Mouse (Mus musculus) CH12.LX (cell line): Measurements from ENCODE around the gene Kcnj15. TPM values are rescaled to one million over a fixed set of nuclear protein-coding genes. Genes with fewer than 3 reads are reported as not detected.

Source experiments
- DNase-seq: peaks from one replicate; pipeline ENCODE4 v3.0.0-alpha.2; 2013; ENCODE audit errors: extremely low read depth
- H3K27ac ChIP-seq: 2 replicates; pipeline ENCODE4 v1.5.1; 2012; ENCODE audit warnings: low read depth, mild to moderate bottlenecking, control low read depth, moderate library complexity; ENCODE audit not compliant: insufficient read depth
- H3K27me3 ChIP-seq: replicated peaks from 2 replicates; pipeline ENCODE3; 2012; ENCODE audit warnings: inconsistent platforms
- H3K36me3 ChIP-seq, 2 experiments: replicated peaks in 1 of 2; 2 replicates each; pipeline versions ENCODE3 to v1.6.1; 2012; ENCODE audit warnings: inconsistent platforms in 1 of 2, low read length in 1 of 2, mild to moderate bottlenecking in 1 of 2, mixed read lengths in 1 of 2, moderate library complexity in 1 of 2; ENCODE audit not compliant: control insufficient read depth in 1 of 2, insufficient read depth in 1 of 2
- H3K4me1 ChIP-seq, 2 experiments: 2 replicates each; pipeline ENCODE4 v1.6.1; 2012; ENCODE audit warnings: inconsistent platforms in 1 of 2, moderate library complexity in 1 of 2; ENCODE audit not compliant: insufficient read depth in 2 of 2, control insufficient read depth in 1 of 2
- H3K4me2 ChIP-seq: 2 replicates; pipeline ENCODE4 v1.6.1; 2012; ENCODE audit warnings: low read depth, mild to moderate bottlenecking, control low read depth; ENCODE audit not compliant: poor library complexity, insufficient read depth, severe bottlenecking
- H3K4me3 ChIP-seq, 3 experiments: fragments of 150-350 bp in 1 of 3; sonication (generic) in 1 of 3; replicated peaks in 1 of 3; 2 replicates each; pipeline versions ENCODE3 to v1.5.1; 2011 to 2012; ENCODE audit warnings: low read depth in 2 of 3, low read length in 2 of 3, mild to moderate bottlenecking in 2 of 3, moderate library complexity in 2 of 3, control low read depth in 1 of 3, improper control_type of control experiment in 1 of 3, inconsistent platforms in 1 of 3, mixed read lengths in 1 of 3; ENCODE audit not compliant: poor library complexity in 1 of 3
- H3K79me2 ChIP-seq: replicated peaks from 2 replicates; pipeline ENCODE4 v1.6.1; 2012; ENCODE audit warnings: mild to moderate bottlenecking, moderate library complexity; ENCODE audit not compliant: control insufficient read depth, poor library complexity, insufficient read depth, severe bottlenecking; ENCODE audit errors: extremely low read depth
- H3K9ac ChIP-seq: 2 replicates; pipeline ENCODE4 v1.6.1; 2012; ENCODE audit warnings: low read depth, mild to moderate bottlenecking, control low read depth, moderate library complexity; ENCODE audit not compliant: insufficient read depth
- H3K9me3 ChIP-seq: replicated peaks from 2 replicates; pipeline ENCODE3; 2012; ENCODE audit warnings: low read length, inconsistent platforms, mixed read lengths
- CHD2 ChIP-seq: IDR thresholded peaks from 2 replicates; pipeline ENCODE4 v1.6.1; 2011; ENCODE audit warnings: low read length, improper control_type of control experiment
- CTCF ChIP-seq, 2 experiments: IDR thresholded peaks in 1 of 2; conservative IDR thresholded peaks in 1 of 2; 2 replicates each; pipeline ENCODE4 v1.5.1; 2011 to 2012; ENCODE audit warnings: low read depth in 2 of 2, low read length in 2 of 2, improper control_type of control experiment in 1 of 2, inconsistent platforms in 1 of 2, mild to moderate bottlenecking in 1 of 2, moderate library complexity in 1 of 2
- E2F4 ChIP-seq: IDR thresholded peaks from 2 replicates; pipeline ENCODE4 v1.6.1; 2011; ENCODE audit warnings: low read depth, low read length, improper control_type of control experiment; ENCODE audit not compliant: insufficient replicate concordance
- ELF1 ChIP-seq: IDR thresholded peaks from 2 replicates; pipeline ENCODE4 v1.6.1; 2014; ENCODE audit warnings: low read depth, mild to moderate bottlenecking, inconsistent platforms, low read length, improper control_type of control experiment
- EP300 ChIP-seq: IDR thresholded peaks from 2 replicates; pipeline ENCODE4 v1.6.1; 2011; ENCODE audit warnings: low read length, improper control_type of control experiment
- GABPA ChIP-seq: IDR thresholded peaks from 2 replicates; pipeline ENCODE4 v1.6.1; 2012; ENCODE audit warnings: low read depth, low read length, improper control_type of control experiment, inconsistent platforms; ENCODE audit not compliant: insufficient replicate concordance
- HCFC1 ChIP-seq: IDR thresholded peaks from 2 replicates; pipeline ENCODE4 v1.6.1; 2012; ENCODE audit warnings: low read depth, mild to moderate bottlenecking, inconsistent platforms, low read length, improper control_type of control experiment
- IRF4 ChIP-seq: IDR thresholded peaks from 2 replicates; pipeline ENCODE4 v1.6.1; 2014; ENCODE audit warnings: low read depth, mild to moderate bottlenecking, inconsistent platforms, low read length, improper control_type of control experiment
- JUND ChIP-seq: conservative IDR thresholded peaks from 2 replicates; pipeline ENCODE4 v1.6.1; 2011; ENCODE audit warnings: low read depth, low read length, improper control_type of control experiment
- KAT2A ChIP-seq: IDR thresholded peaks from 2 replicates; pipeline ENCODE4 v1.6.1; 2012; ENCODE audit warnings: low read length, improper control_type of control experiment, inconsistent platforms; ENCODE audit not compliant: insufficient replicate concordance
- MAFK ChIP-seq: IDR thresholded peaks from 2 replicates; pipeline ENCODE4 v1.6.1; 2011; ENCODE audit warnings: low read length, improper control_type of control experiment; ENCODE audit not compliant: insufficient replicate concordance
- MAZ ChIP-seq: IDR thresholded peaks from 2 replicates; pipeline ENCODE4 v1.6.1; 2012; ENCODE audit warnings: low read depth, mild to moderate bottlenecking, inconsistent platforms, low read length, improper control_type of control experiment, moderate library complexity
- MEF2A ChIP-seq: IDR thresholded peaks from 2 replicates; pipeline ENCODE4 v1.6.1; 2014; ENCODE audit warnings: low read depth, mild to moderate bottlenecking, inconsistent platforms, low read length, improper control_type of control experiment, borderline replicate concordance
- MYC ChIP-seq: IDR thresholded peaks from 2 replicates; pipeline ENCODE4 v1.6.1; 2011; ENCODE audit warnings: low read depth, mild to moderate bottlenecking, improper control_type of control experiment, low read length
- NELFE ChIP-seq: IDR thresholded peaks from 2 replicates; pipeline ENCODE4 v1.6.1; 2011; ENCODE audit warnings: low read depth, low read length, improper control_type of control experiment
- PAX5 ChIP-seq: IDR thresholded peaks from 2 replicates; pipeline ENCODE4 v1.6.1; 2012; ENCODE audit warnings: low read length, inconsistent platforms, mixed read lengths
- POLR2A ChIP-seq: IDR thresholded peaks from 2 replicates; pipeline ENCODE4 v1.6.1; 2011; ENCODE audit warnings: low read depth, mild to moderate bottlenecking, improper control_type of control experiment, low read length
- POLR2AphosphoS2 ChIP-seq: IDR thresholded peaks from 2 replicates; pipeline ENCODE4 v1.6.1; 2011; ENCODE audit warnings: low read depth, low read length, improper control_type of control experiment
- RAD21 ChIP-seq: IDR thresholded peaks from 2 replicates; pipeline ENCODE4 v1.6.1; 2011; ENCODE audit warnings: low read depth, mild to moderate bottlenecking, low read length, improper control_type of control experiment, moderate library complexity
- TBP ChIP-seq: conservative IDR thresholded peaks from 2 replicates; pipeline ENCODE4 v1.6.1; 2011; ENCODE audit warnings: low read depth, low read length, improper control_type of control experiment
- TCF12 ChIP-seq: IDR thresholded peaks from 2 replicates; pipeline ENCODE4 v1.6.1; 2014; ENCODE audit warnings: low read depth, mild to moderate bottlenecking, inconsistent platforms, low read length, improper control_type of control experiment
- UBTF ChIP-seq: IDR thresholded peaks from 2 replicates; pipeline ENCODE4 v1.6.1; 2012; ENCODE audit warnings: low read depth, mild to moderate bottlenecking, inconsistent platforms, low read length, improper control_type of control experiment, moderate library complexity
- ZC3H11A ChIP-seq: IDR thresholded peaks from 2 replicates; pipeline ENCODE4 v1.6.1; 2012; ENCODE audit warnings: low read depth, mild to moderate bottlenecking, inconsistent platforms, low read length, improper control_type of control experiment
- ZKSCAN1 ChIP-seq: IDR thresholded peaks from 2 replicates; pipeline ENCODE4 v1.6.1; 2012; ENCODE audit warnings: low read depth, inconsistent platforms, low read length, improper control_type of control experiment, borderline replicate concordance
- ZNF384 ChIP-seq: IDR thresholded peaks from 2 replicates; pipeline ENCODE4 v1.6.1; 2012; ENCODE audit warnings: low read depth, low read length, improper control_type of control experiment, inconsistent platforms
- dilution Hi-C: fragments of 300-500 bp; cut with MboI; formaldehyde crosslinking; loops from 2 replicates; pipeline ENCODE4 v1.14.3; 2020; ENCODE audit warnings: low sequenced_read_pairs; ENCODE audit not compliant: extremely low pct_unique_long_range_greater_than_20kb, extremely low pct_ligation_motif_present
- in situ Hi-C: fragments of 300-500 bp; cut with MboI; formaldehyde crosslinking; loops from 3 replicates; pipeline ENCODE4 v1.14.3; 2019; ENCODE audit warnings: low sequenced_read_pairs, low pct_ligation_motif_present, low pct_unique_long_range_greater_than_20kb, mixed read lengths
- polyA plus RNA-seq: library from polyadenylated mRNA; unstranded; fragments of >175 nt; gene quantifications from 2 replicates; pipeline ENCODE4 v1.2.1, GENCODE M21; 2012; ENCODE audit warnings: low read depth; ENCODE audit not compliant: insufficient read length
- total RNA-seq, 2 experiments: library from RNA; depleted of rRNA; stranded (reverse); fragments of 300-350 nt in 1 of 2; fragments of >200 nt in 1 of 2; gene quantifications; 2 replicates each; pipeline ENCODE4 v1.2.3; 2012 to 2014

Kcnj15 gene
- total and polyA plus RNA-seq, 3 experiments = 0.37 to 1.1 (median 0.51) TPM

DNA sequence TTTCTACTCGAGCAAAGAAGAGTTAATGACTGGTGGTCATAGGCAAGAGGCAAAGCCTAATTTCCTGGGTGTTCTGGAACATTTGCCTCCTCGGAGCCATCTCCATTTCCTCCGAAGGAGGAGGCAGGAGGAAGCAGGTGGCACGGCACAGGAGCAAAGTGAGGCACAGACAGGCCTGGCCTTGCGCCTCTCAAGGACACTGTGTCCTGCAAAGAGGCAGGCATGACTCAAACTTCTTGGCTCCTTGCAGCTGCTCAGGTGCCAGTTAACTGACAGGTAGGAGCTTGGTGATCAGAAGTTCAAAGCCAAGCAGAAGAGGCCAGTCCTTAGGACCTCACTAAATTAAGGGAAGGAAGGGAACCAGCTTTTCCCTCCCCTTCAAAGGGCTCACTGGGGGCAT lies 3.3 kb downstream of the Kcnj15 start:
- no peak overlapping the region for H3K4me2 ChIP-seq
- H3K4me1 ChIP-seq = peaks cover 4 to 11% of the 10 kb centered on the region in 2 experiments; a peak in 3 of 4 replicates
- H3K36me3 ChIP-seq = no peaks in the 10 kb centered on the region
- no peak overlapping the region for H3K4me3 ChIP-seq
- peaks cover 5% of the 10 kb centered on the region for H3K27me3 ChIP-seq
- dilution Hi-C loops (no loop called here), in situ Hi-C loops (no loop called here)
- no peak overlapping the region for H3K9ac ChIP-seq
- H3K27ac ChIP-seq = no peak overlapping the region
- DNase-seq = no peak
- H3K79me2 ChIP-seq = no peaks in the 10 kb centered on the region
- no peak for TF ChIP-seq ELF1
- TF ChIP-seq POLR2AphosphoS2 = no peak
- no peak for TF ChIP-seq KAT2A
- TF ChIP-seq ZKSCAN1 = no peak
- no peak for TF ChIP-seq JUND
- TF ChIP-seq ZC3H11A = no peak
- TF ChIP-seq UBTF = no peak
- no peak for TF ChIP-seq RAD21
- no peak for TF ChIP-seq MAZ
- no peak for TF ChIP-seq HCFC1
- no peak for TF ChIP-seq PAX5
- no peak for TF ChIP-seq IRF4
- TF ChIP-seq CHD2 = no peak
- no peak for TF ChIP-seq NELFE
- TF ChIP-seq CTCF (conservative IDR thresholded peaks at IDR 0.05 in 1 of 2, IDR thresholded peaks at IDR 0.05 in 1 of 2; ENCODE audit: low read depth in 2 of 2, low read length in 2 of 2) = no peak
- no peak for TF ChIP-seq MAFK
- no peaks in the 10 kb centered on the region for H3K9me3 ChIP-seq

DNA sequence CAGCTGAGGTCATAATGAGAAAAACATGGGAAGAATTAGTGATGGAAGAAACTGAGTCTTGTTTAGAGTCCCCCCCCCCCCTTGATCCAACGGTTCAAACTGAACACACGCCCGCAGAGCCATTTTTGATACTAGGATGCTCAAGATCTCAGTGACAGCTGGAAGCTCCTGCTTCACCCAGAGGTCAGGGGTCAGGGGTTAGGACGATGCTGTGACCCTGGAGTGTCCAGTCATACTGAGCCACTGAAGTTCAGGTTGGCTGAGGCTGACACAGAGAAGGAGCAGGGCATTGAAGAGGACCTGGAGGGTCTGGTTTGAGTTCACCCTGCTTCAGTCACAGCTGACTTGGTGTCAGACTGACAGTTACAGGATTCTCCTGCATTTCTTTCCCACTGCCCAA lies 4.4 kb downstream of the Kcnj15 start:
- Histone ChIP-seq H3K27ac (no peak overlapping the region), H3K9ac (no peak overlapping the region), H3K27me3 (peaks cover 4% of the 10 kb centered on the region), H3K4me1 (peaks cover 7 to 11% of the 10 kb centered on the region in 2 experiments; a peak in 3 of 4 replicates), H3K9me3 (no peaks in the 10 kb centered on the region), H3K36me3 (no peaks in the 10 kb centered on the region), H3K79me2 (no peaks in the 10 kb centered on the region), H3K4me3 (no peak overlapping the region), H3K4me2 (no peak overlapping the region)
- dilution Hi-C loops = no loop called here
- DNase-seq = no peak
- no peak for TF ChIP-seq MEF2A
- no peak for TF ChIP-seq TBP
- no peak for TF ChIP-seq CHD2
- TF ChIP-seq GABPA = no peak
- no peak for TF ChIP-seq ZNF384
- no peak for TF ChIP-seq UBTF
- no peak for TF ChIP-seq TCF12
- no peak for TF ChIP-seq E2F4
- no peak for TF ChIP-seq ZKSCAN1
- TF ChIP-seq MYC = no peak
- no peak for TF ChIP-seq POLR2A
- TF ChIP-seq JUND = no peak
- no peak for TF ChIP-seq ELF1
- no peak for TF ChIP-seq EP300
- in situ Hi-C loops = no loop called here
